Mouse (Mus musculus) midbrain, postnatal 0 days (tissue): ENCODE measurements around the gene Napepld. TPM values are rescaled to one million over a fixed set of nuclear protein-coding genes. Genes with fewer than 3 reads are reported as not detected.

Source experiments
- polyA plus RNA-seq: library from polyadenylated mRNA; unstranded; fragments of >200 nt; fragmentation: Nextera tagmentation; extraction: Ambion mirVana; gene quantifications from 2 replicates; pipeline ENCODE4 v1.2.1, GENCODE M21; 2015
- total RNA-seq: library from RNA; depleted of rRNA; stranded (reverse); fragments of >200 nt; gene quantifications from 2 replicates; pipeline ENCODE4 v1.2.3, GENCODE M21; 2014; rRNA removed

The Napepld gene
- total and polyA plus RNA-seq, 2 experiments from 2014 or later, result 1.4 to 4.1 TPM

Other genes starting within 250 kb of the Napepld start
- gene Lrrc17, start 157.8 kb downstream of the Napepld start, total RNA-seq, result 3.7 and 4.5 TPM in 2 replicates
- 3.3 and 3.9 TPM in 2 replicates for gene Lrrc17, start 157.8 kb downstream of the Napepld start, polyA plus RNA-seq
- gene Fbxl13, start 55.8 kb downstream of the Napepld start, total RNA-seq, result 0.60 TPM in 1 of 2 replicates, not detected in the other
- gene Fbxl13, start 55.8 kb downstream of the Napepld start, polyA plus RNA-seq, result 0.22 and 0.25 TPM in 2 replicates
- 71.4 and 86.4 TPM in 2 replicates for gene Armc10, start 55.6 kb downstream of the Napepld start, total RNA-seq
- 38.2 and 39.1 TPM in 2 replicates for gene Armc10, start 55.6 kb downstream of the Napepld start, polyA plus RNA-seq
- 64.7 and 86.4 TPM in 2 replicates for gene Pmpcb, start 35.7 kb upstream of the Napepld start, total RNA-seq
- gene Pmpcb, start 35.7 kb upstream of the Napepld start, polyA plus RNA-seq, result 64.0 and 68.6 TPM in 2 replicates
- 21.3 and 29.0 TPM in 2 replicates for gene Dnajc2, start 83.9 kb upstream of the Napepld start, total RNA-seq
- 68.0 and 71.8 TPM in 2 replicates for gene Dnajc2, start 83.9 kb upstream of the Napepld start, polyA plus RNA-seq
- 35.8 and 46.4 TPM in 2 replicates for gene Psmc2, start 83.9 kb upstream of the Napepld start, total RNA-seq
- gene Psmc2, start 83.9 kb upstream of the Napepld start, polyA plus RNA-seq, result 188 and 191 TPM in 2 replicates
- 0.60 and 0.90 TPM in 2 replicates for gene Slc26a5, start 164.2 kb upstream of the Napepld start, total RNA-seq
- 0.33 and 0.42 TPM in 2 replicates for gene Slc26a5, start 164.2 kb upstream of the Napepld start, polyA plus RNA-seq